ENCODE assay signal across 9 mouse cellular contexts in the genomic region with DNA sequence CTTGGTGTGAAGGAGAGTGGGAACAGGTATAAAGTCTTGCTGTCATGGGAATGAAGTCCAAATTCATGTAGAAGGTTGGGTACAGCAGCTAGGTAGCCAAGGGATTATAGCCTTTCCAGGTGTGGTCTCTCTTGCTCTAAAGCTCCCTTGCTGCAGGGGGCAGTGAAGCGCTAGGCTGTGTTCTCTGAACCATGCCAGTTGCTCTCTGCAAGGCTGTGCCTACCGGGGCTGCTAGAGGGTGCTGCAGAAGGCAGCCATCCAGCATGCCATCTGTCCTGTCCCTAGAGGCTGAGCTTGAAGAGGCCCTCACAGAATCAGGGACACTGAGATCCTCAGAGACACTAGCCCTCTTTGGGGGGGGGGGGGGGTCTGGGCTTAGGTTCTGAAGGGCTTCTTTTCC. TPM values are rescaled to one million over a fixed set of nuclear protein-coding genes. Genes with fewer than 3 reads are reported as not detected.
DNase-seq lines count a peak whose midpoint lies in the region; ATAC-seq lines count a peak whose summit lies in the region.
"Had no signal": no experiment of that assay in that cellular context is flagged by ENCODE, and none has a peak within 500 bp of the region (broad histone marks: within the 10 kb centered on the region; RNA-seq: fewer than 3 reads in every experiment).

No protein-coding gene starts in this region.

- H3K4me1 ChIP-seq in forebrain, embryonic 14.5 days (ENCODE audit: control insufficient read depth, insufficient read depth, low read length), result no peaks in the 10 kb centered on the region
- no peaks in the 10 kb centered on the region for H3K4me1 ChIP-seq in forebrain, embryonic 12.5 days
- no peaks in the 10 kb centered on the region for H3K4me1 ChIP-seq in stomach, embryonic 16.5 days (ENCODE audit: control insufficient read depth, insufficient read depth, low read length)

- no peaks in the 10 kb centered on the region for H3K9me3 ChIP-seq in forebrain, embryonic 14.5 days (replicated peaks; ENCODE audit: control insufficient read depth, low read length)
- no peaks in the 10 kb centered on the region for H3K9me3 ChIP-seq in forebrain, embryonic 12.5 days
- H3K9me3 ChIP-seq in stomach, embryonic 16.5 days (replicated peaks; ENCODE audit: control insufficient read depth, low read length), result no peaks in the 10 kb centered on the region

- no peaks in the 10 kb centered on the region for H3K36me3 ChIP-seq in forebrain, embryonic 14.5 days (ENCODE audit: control insufficient read depth, insufficient read depth, low read length)
- H3K36me3 ChIP-seq in forebrain, embryonic 12.5 days (replicated peaks), result no peaks in the 10 kb centered on the region
- no peaks in the 10 kb centered on the region for H3K36me3 ChIP-seq in stomach, embryonic 16.5 days (ENCODE audit: control insufficient read depth, insufficient read depth, low read length)

- H3K4me3 ChIP-seq in forebrain, embryonic 14.5 days (ENCODE audit: low read depth, low read length), result no peak overlapping the region
- no peak overlapping the region for H3K4me3 ChIP-seq in forebrain, embryonic 12.5 days (replicated peaks)
- no peak overlapping the region for H3K4me3 ChIP-seq in stomach, embryonic 16.5 days (replicated peaks; ENCODE audit: low read length)
- H3K4me3 ChIP-seq: myocyte had no signal

- no peak overlapping the region for H3K27ac ChIP-seq in forebrain, embryonic 14.5 days (ENCODE audit: low read depth, low read length)
- no peak overlapping the region for H3K27ac ChIP-seq in forebrain, embryonic 12.5 days
- H3K27ac ChIP-seq in stomach, embryonic 16.5 days (ENCODE audit: low read length), result no peak overlapping the region

- no peak overlapping the region for H3K9ac ChIP-seq in forebrain, embryonic 14.5 days (ENCODE audit: low read length)
- no peak overlapping the region for H3K9ac ChIP-seq in forebrain, embryonic 12.5 days
- H3K9ac ChIP-seq in stomach, embryonic 16.5 days (ENCODE audit: low read length), result no peak overlapping the region

- H3K27me3 ChIP-seq in forebrain, embryonic 14.5 days (replicated peaks; ENCODE audit: control insufficient read depth, insufficient read depth, low read length), result no peaks in the 10 kb centered on the region
- no peaks in the 10 kb centered on the region for H3K27me3 ChIP-seq in forebrain, embryonic 12.5 days
- no peaks in the 10 kb centered on the region for H3K27me3 ChIP-seq in stomach, embryonic 16.5 days (ENCODE audit: control insufficient read depth, insufficient read depth, low read length)

- no peak for ATAC-seq in forebrain, embryonic 14.5 days
- ATAC-seq in forebrain, embryonic 12.5 days (ENCODE audit: low FRiP score), result no peak
- ATAC-seq in stomach, embryonic 16.5 days (ENCODE audit: insufficient read depth, low FRiP score), result peak; percentile 37; the same call in 1 of the 2 replicates
- no peak for ATAC-seq in megakaryocyte, adult 5-6 weeks (ENCODE audit: poor library complexity, severe bottlenecking)
- ATAC-seq in monocyte, adult 5-6 weeks (replicated peaks; ENCODE audit: insufficient number of reproducible peaks, low FRiP score, low TSS enrichment, poor library complexity, severe bottlenecking), result no peak

- peak; percentile 28 for DNase-seq in forebrain, embryonic 14.5 days (ENCODE audit: low spot score)
- peak; percentile 26 to 36 for DNase-seq in right cerebral cortex, postnatal 10 days (ENCODE audit: low spot score in 2 of 2)
- no peak for DNase-seq in right cerebral cortex, postnatal 25 days
- peak; percentile 80 to 90 for DNase-seq in kidney, postnatal 36 days

- WGBS in forebrain, embryonic 14.5 days, result 25% methylated on average over 2 of the region's 2 CpGs
- 34% methylated on average over 2 of the region's 2 CpGs for WGBS in forebrain, embryonic 12.5 days
- 24% methylated on average over 2 of the region's 2 CpGs for WGBS in stomach, embryonic 16.5 days

- no peak overlapping the region for H3K4me2 ChIP-seq in forebrain, embryonic 14.5 days (ENCODE audit: low read length)
- no peak overlapping the region for H3K4me2 ChIP-seq in forebrain, embryonic 12.5 days
- H3K4me2 ChIP-seq in stomach, embryonic 16.5 days (ENCODE audit: low read depth, low read length), result no peak overlapping the region

RNA-seq across cellular contexts. Expression of a gene that starts 50.6 kb away (rescaled TPM):
- 4.6 and 5.6 TPM in 2 replicates for polyA plus RNA-seq in forebrain, embryonic 14.5 days (2014; fragmentation: Nextera tagmentation; extraction: Ambion mirVana)
- 2.8 and 3.0 TPM in 2 replicates for polyA plus RNA-seq in forebrain, embryonic 12.5 days (2016; fragmentation: Nextera tagmentation; extraction: Ambion mirVana)
- polyA plus RNA-seq in stomach, embryonic 16.5 days (2015; fragmentation: Nextera tagmentation; extraction: Ambion mirVana), result 1.1 and 1.6 TPM in 2 replicates
- total RNA-seq in megakaryocyte, adult 5-6 weeks (2015), result not detected in 2 replicates
- 0.18 TPM in 1 of 2 replicates, not detected in the other for total RNA-seq in megakaryocyte, adult 5-6 weeks (2017)
- 0.10 TPM in 1 of 3 replicates, not detected in the others for total RNA-seq in monocyte, adult 5-6 weeks (2017)
